Mouse (Mus musculus): ENCODE measurements around the gene Rassf8. TPM values are rescaled to one million over a fixed set of nuclear protein-coding genes. Genes with fewer than 3 reads are reported as not detected.
A peak's percentile ranks its signal among the peaks of the same experiment; 100 is the strongest.

The Rassf8 gene
- total RNA-seq, 2 experiments from 2014 or later: 18.7 to 19.7 TPM

- DNase-seq (ENCODE audit: low spot score in 2 of 2): no peak
- intact Hi-C loops (cut with DNase I): no loop called here
Measured at GRCm38 (mm10) chr6:145807929-145808328, 61.4 kb downstream of the Rassf8 start.

DNA sequence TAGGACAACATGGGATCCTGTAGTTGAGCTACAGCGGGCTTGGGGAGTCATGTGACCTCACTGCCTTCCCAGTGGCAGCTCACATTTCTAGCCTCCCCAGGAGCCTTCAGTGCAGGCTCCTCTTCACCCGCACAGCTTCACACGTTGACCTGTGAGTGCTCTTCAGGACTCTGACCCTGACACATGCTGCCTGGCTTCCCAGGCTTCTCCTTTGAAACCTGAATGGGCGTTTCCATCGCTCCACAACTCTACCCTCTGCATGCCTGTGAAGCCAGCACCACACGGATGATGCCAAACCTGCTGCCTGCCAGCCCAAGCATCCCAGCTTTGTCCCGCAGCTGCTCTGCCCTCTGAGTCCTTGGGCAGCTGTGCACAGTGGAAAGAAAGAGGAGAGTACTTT lies 63.0 kb downstream of the Rassf8 start:
- DNase-seq (ENCODE audit: low spot score in 2 of 2): no peak
- intact Hi-C loops (cut with DNase I): no loop called here

DNA sequence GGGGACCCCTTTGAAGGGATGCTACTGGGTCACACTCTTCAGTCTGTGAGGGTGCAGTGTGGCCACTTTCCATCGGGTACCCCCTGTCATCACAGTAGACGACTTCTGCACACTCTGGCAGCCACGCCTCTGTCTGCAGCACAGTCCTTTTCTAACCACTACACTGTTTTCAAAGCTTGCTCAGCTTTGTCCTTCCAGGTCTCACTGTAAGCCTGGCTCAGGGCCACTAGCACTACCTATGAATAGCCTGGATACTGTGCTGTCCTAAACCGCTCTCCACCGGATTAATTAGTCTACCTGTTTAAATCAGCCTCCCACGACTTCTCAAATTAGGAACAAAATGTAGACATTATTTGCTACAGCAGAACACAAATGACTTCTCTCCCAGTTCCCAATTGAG lies 63.5 kb downstream of the Rassf8 start:
- DNase-seq (ENCODE audit: low spot score in 2 of 2): no peak
- intact Hi-C loops (cut with DNase I): no loop called here

GRCm38 (mm10) chr6:145811174-145811573 lies 64.6 kb downstream of the Rassf8 start:
- no peak for DNase-seq (ENCODE audit: low spot score in 2 of 2)
- intact Hi-C loops (cut with DNase I): no loop called here

DNA sequence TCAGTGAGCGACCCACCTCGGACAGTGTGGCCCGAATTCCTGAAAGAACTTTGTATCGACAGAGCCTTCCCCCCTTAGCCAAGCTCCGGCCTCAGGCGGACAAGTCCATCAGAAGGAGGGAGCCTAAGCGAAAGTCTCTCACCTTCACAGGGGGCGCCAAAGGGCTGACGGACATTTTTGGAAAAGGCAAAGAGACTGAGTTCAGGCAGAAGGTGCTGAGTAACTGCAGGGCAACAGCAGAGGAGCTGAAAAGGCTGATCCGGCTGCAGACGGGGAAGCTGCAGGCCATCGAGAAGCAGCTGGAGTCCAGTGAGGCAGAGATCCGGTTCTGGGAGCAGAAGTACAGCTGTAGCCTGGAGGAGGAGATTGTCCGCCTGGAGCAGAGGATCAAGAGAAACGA lies 68.7 kb downstream of the Rassf8 start:
- no peak for DNase-seq (ENCODE audit: low spot score in 2 of 2)
- intact Hi-C loops (cut with DNase I): no loop called here

GRCm38 (mm10) chr6:145819151-145819550 lies 72.6 kb downstream of the Rassf8 start:
- DNase-seq (ENCODE audit: low spot score in 2 of 2): no peak
- intact Hi-C loops (cut with DNase I): no loop called here

DNA sequence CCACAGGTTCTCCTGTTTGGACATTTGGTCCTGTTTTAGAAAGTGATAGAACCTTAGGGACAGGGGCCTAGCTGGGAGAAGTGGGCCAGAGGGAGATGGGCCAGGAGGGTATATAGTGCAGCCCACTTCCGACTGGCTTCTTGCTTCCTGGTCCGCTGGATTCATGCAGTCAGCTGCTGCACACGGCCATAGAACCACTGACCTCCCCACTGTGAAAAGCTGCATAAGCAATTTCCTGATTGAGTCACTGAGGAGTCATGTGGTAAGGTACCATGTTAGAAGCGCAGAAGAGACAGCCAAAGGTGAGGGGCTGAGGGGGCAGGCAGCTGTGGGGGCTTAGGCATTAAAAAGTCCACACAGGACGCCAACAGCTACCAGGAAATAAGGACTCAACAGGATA lies 75.7 kb downstream of the Rassf8 start:
- DNase-seq (ENCODE audit: low spot score in 2 of 2): no peak
- intact Hi-C loops (cut with DNase I): no loop called here

GRCm38 (mm10) chr6:145823103-145823502 lies 76.6 kb downstream of the Rassf8 start:
- intact Hi-C loops (cut with DNase I): no loop called here
- DNase-seq (ENCODE audit: low spot score in 2 of 2): no peak

DNA sequence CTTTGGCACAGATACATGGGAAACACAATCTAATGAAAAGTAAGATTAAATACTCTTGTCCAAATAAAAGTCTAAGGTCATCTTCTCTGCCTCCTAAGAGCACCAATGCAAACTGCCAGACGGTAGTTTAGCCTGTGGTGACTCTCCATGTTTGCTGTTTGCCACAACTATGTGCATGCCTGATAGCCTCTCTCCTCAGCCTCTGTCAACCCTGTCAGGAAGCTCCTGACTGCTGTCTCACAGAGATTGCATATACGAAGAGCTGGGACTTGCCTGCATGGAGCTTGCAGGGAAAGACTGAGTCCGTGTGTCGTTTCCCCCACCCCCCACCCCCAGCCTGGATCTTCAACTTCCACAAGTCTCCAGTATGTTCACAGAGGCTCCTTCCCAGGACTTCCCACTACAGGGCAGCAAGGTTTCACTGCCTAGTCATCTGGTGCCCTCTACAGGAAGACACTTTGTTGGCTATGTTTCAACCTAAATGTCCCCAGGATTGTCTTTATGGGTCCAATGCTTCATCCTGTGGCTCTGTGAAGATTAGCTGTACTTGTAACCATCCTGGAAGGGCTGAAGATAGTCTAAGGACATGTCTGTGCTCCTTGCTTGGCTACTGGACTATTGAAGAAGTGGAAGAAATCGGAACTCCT lies 77.2 kb downstream of the Rassf8 start:
- no peak for DNase-seq (ENCODE audit: low spot score in 2 of 2)
- intact Hi-C loops (cut with DNase I): no loop called here

DNA sequence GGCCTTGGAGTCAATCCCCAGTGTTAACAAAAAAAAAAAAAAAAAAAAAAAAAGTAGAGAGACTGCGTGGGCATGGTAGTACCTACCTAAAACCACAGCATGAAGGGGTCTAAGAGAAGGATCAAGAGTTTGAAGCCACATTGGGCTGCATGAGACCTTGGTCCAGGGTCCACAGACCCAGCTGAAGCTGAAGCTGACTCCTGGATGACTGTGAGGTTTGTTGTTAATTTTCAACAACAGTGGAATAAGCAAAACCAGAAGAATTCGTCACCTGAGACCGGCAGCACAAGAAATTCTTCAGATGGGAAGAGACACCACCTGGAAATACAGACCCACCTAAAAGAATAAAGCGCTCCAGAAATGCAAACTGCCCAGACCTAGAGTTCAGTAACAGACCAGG lies 79.8 kb downstream of the Rassf8 start:
- intact Hi-C loops (cut with DNase I): no loop called here
- DNase-seq (ENCODE audit: low spot score in 2 of 2): no peak

DNA sequence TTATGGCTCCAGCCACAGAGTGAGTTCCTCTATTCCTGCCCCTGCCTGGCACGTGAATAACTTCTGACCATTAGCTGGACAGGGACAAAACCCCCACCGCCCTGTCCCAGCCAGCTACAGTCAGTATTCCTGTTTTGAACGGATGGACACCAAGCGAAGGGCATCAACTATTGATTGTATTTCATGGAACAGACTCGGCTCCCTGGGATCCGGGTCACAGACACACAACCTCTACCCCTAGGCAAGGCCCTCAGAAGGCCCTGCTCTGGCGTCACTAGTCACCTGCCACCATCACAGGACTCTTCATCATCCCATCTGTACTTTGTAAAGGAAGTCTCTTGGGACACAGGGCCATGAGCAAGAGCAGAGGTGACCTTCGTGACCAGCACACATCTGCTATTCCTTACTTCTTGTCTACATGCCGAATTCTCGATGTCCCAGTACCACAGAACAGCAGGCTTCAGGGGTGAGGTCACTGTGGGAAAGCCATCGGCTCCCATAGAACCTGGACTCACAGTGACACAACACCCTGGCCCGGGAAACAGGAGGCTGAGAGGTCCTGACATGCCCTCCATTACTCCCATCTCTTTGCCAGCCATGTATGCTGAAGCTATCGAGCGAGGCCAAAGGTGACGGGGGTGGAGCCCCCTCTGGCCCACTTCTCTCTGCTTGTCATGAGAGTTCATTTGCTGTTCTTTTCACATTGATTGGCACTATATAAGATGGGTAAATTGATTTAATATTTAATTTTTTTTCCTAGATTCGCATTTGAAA lies 82.7 kb downstream of the Rassf8 start:
- intact Hi-C loops (cut with DNase I): no loop called here

DNA sequence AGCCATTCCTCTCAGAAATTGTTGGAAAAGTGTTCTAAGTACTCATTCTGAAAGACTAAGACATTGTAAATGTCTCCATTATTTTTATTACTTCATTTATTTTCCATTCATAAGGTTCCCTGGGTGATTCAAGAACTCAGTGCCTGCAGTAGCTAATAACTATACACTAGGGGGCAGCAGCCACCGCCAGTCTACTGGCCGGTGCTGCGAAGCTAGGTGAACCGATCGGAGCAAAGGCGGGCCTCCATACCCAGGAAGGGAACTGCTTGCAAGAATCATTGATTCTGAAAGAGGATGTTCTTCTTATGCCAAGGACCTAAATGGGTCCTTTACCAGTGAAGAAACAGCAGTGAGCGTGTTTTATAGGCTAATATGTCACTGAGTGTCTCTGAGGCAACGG lies 83.6 kb downstream of the Rassf8 start:
- intact Hi-C loops (cut with DNase I): loop anchor here (1.0 to 5.0 kb wide), 3 partner anchors 332 to 582 kb away; no protein-coding TSS in a partner anchor
- DNase-seq (ENCODE audit: low spot score in 2 of 2): peak; percentile 67 to 76

More for the DNA sequence above, 82.7 kb downstream of the Rassf8 start:
- DNase-seq (ENCODE audit: low spot score in 2 of 2): no peak

DNA sequence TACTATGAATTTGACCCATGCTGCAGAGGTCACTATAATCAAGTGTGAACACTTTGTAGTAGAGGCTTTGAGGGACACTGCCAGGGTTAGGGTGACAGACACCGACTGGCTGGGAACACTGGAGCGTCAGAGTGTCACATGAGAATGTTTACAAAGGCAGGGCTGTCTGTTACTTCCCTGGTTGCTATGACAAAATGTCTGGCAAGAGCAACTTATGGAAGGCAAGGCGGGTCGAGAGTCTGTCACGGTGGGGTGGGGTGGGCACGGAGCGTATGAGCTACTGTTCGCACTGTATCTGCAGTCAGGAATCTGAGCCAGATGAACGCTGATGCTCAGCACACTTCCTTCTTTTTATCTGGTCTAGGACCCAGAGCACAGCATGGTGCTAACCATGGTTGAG lies 84.1 kb downstream of the Rassf8 start:
- no peak for DNase-seq (ENCODE audit: low spot score in 2 of 2)
- intact Hi-C loops (cut with DNase I): loop anchor here (1.0 to 5.0 kb wide), 3 partner anchors 332 to 582 kb away; no protein-coding TSS in a partner anchor

GRCm38 (mm10) chr6:145832927-145833326 lies 86.4 kb downstream of the Rassf8 start:
- intact Hi-C loops (cut with DNase I): loop anchor here (5.0 kb wide), 2 partner anchors 329 to 579 kb away; no protein-coding TSS in a partner anchor
- DNase-seq (ENCODE audit: low spot score in 2 of 2): peak; percentile 20 to 29

DNA sequence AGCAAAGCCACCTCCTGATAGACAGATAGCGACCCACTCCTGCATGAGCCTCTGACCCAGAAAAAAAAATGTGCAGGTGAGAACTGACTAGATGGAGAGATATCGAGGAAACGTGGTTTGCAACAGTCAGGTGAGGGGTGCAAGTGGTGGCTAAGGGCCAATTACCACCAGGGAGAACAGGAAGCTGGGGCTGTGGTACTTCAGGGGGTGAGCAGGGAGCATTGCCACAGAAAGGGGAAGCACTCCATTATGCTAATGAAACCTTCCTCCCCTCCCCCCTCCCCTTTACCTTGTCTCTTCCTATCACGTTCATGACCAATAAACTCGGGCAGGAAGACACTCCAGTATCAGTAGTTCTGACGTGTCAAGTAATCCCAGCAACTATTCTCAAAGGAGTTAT lies 88.8 kb downstream of the Rassf8 start:
- DNase-seq (ENCODE audit: low spot score in 2 of 2): no peak
- intact Hi-C loops (cut with DNase I): no loop called here

DNA sequence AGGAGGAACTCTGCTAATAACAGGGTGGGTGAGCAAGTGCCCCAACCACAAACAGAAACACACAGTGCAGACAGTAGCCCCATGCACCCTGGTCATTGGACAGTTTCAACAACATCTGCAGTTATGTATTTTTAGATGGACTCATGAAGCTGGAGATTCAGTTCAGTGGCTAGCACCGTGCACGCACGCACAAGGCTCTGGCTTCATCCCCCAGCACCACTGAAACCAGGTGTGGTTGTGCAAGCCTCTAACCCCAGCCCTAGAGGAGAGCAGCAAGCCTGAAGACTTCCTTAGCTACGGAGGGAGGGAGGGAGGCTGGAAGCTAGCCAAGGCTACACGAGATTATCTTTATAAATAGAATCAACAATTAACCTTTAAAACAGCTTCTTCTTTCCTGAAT lies 99.1 kb downstream of the Rassf8 start:
- DNase-seq (ENCODE audit: low spot score in 2 of 2): no peak

GRCm38 (mm10) chr6:145846076-145846475 lies 99.5 kb downstream of the Rassf8 start:
- intact Hi-C loops (cut with DNase I): no loop called here
- DNase-seq (ENCODE audit: low spot score in 2 of 2): no peak

More for the DNA sequence above, 99.1 kb downstream of the Rassf8 start:
- intact Hi-C loops (cut with DNase I): no loop called here

- DNase-seq (ENCODE audit: low spot score in 2 of 2): no peak
- intact Hi-C loops (cut with DNase I): no loop called here
Measured at GRCm38 (mm10) chr6:145846948-145847347, 100.4 kb downstream of the Rassf8 start.

GRCm38 (mm10) chr6:145847661-145848060 lies 101.1 kb downstream of the Rassf8 start:
- intact Hi-C loops (cut with DNase I): no loop called here

DNA sequence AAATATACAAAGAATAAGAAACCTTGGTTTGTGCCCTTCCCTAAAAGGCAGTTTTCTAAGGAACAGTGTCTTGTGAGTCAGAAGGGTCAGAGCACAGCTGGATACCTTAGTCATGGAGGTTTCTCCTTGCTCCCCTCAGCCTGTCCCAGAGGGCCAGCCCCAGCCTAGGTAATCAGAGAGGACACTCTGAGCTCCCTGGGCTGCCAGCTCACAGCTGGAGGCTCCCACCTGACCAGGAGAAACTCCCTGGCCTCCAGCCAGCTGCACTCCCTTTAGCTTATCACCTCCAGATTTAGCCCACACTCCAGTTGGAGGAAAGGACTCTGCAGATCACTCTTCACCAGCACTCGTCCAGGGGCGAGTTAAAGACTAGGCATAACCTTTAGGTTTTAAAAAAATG lies 104.2 kb downstream of the Rassf8 start:
- intact Hi-C loops (cut with DNase I): no loop called here
- no peak for DNase-seq (ENCODE audit: low spot score in 2 of 2)

More at GRCm38 (mm10) chr6:145847661-145848060, 101.1 kb downstream of the Rassf8 start:
- no peak for DNase-seq (ENCODE audit: low spot score in 2 of 2)

DNA sequence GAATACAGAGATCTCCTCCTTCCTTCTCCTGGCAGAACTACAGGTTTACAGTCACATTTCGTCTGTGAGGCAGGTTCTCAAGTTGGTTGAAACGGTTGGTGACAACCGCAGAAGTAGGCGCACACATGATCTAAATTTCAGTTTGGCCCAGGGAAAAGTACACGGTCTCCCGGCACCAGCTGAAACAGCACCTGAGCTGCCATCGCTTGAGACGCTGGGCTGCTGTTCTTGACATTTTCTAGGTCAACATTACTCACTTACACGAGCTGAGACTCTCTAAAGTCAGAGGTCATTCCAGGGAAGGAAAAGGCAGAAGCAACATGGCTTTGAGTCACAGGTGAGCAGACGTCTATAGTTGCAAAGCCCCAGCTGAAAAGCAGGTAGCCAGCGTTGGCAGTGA lies 105.4 kb downstream of the Rassf8 start:
- intact Hi-C loops (cut with DNase I): no loop called here
- DNase-seq (ENCODE audit: low spot score in 2 of 2): no peak

Measured in left cerebral cortex, postnatal 25 days (tissue).